Mouse (Mus musculus) spleen, postnatal 10 days (tissue): ENCODE data around the gene Cdca5.

Experiments used
- DNase-seq, 2 experiments: peaks; one replicate each; pipeline ENCODE4 v3.0.0; 2021 to 2022; ENCODE audit warnings: low spot score in 2 of 2

Gene Cdca5

GRCm38 (mm10) chr19:6140678-6141393 is 56.1 kb downstream of the Cdca5 start, which contains the start of gene Batf2:
Gene Batf2 (plus strand): TSS chr19:6140983.
- DNase-seq: peak; percentile 93 to 97

- DNase-seq: peak; percentile 72 to 86
Measured at GRCm38 (mm10) chr19:6141394-6141749, 56.6 kb downstream of the Cdca5 start, which contains the start of gene Arl2. Gene Arl2 (minus strand): TSS chr19:6141548.
